In genomic region chr1:187052532-187052931, GRCm38 (mm10) we compare ENCODE assay signal across 21 mouse cellular contexts.
DNase-seq lines count a peak whose midpoint lies in the region; ATAC-seq and TF ChIP-seq lines count a peak whose summit lies in the region.
"Had no signal": no experiment of that assay in that cellular context is flagged by ENCODE, and none has a peak within 500 bp of the region (broad histone marks: within the 10 kb centered on the region; RNA-seq: fewer than 3 reads in every experiment).

No protein-coding gene starts in this region.

- no peak for ATAC-seq in lung, embryonic 14.5 days (ENCODE audit: insufficient read depth)
- ATAC-seq: intestine, postnatal 0 days had no signal

- H3K4me3 ChIP-seq in lung, embryonic 14.5 days (ENCODE audit: low read depth, low read length), result no peak overlapping the region
- no peak overlapping the region for H3K4me3 ChIP-seq in lung, adult 2 months (replicated peaks; ENCODE audit: extremely low read depth, low read depth, low read length)
- H3K4me3 ChIP-seq: heart, embryonic 12.5 days; hindbrain, embryonic 15.5 days; kidney, embryonic 15.5 days; liver, embryonic 13.5 days; neural tube, embryonic 15.5 days had no signal

- H3K36me3 ChIP-seq in lung, embryonic 14.5 days (ENCODE audit: insufficient read depth), result no peaks in the 10 kb centered on the region
- H3K36me3 ChIP-seq: heart, embryonic 12.5 days; hindbrain, embryonic 15.5 days; kidney, embryonic 15.5 days; liver, embryonic 13.5 days; neural tube, embryonic 15.5 days had no signal

- intact Hi-C loops in heart, postnatal 36 days (cut with DNase I), result no loop called here

- H3K27ac ChIP-seq in lung, embryonic 14.5 days (ENCODE audit: low read depth), result no peak overlapping the region
- H3K27ac ChIP-seq: hindbrain, embryonic 15.5 days; kidney, embryonic 15.5 days; liver, embryonic 13.5 days; neural tube, embryonic 15.5 days had no signal

- TF ChIP-seq POLR2A in lung, adult 2 months (IDR thresholded peaks at IDR 0.05; ENCODE audit: borderline replicate concordance, extremely low read depth, low read depth, low read length), result no peak

- no peak overlapping the region for H3K9ac ChIP-seq in lung, embryonic 14.5 days
- H3K9ac ChIP-seq: heart, embryonic 12.5 days; hindbrain, embryonic 15.5 days; kidney, embryonic 15.5 days; liver, embryonic 13.5 days; neural tube, embryonic 15.5 days had no signal

- no peak overlapping the region for H3K4me2 ChIP-seq in lung, embryonic 14.5 days
- H3K4me2 ChIP-seq: heart, embryonic 12.5 days; hindbrain, embryonic 15.5 days; kidney, embryonic 15.5 days; liver, embryonic 13.5 days; neural tube, embryonic 15.5 days had no signal

- H3K27me3 ChIP-seq in lung, embryonic 14.5 days (ENCODE audit: insufficient read depth, low read length), result no peaks in the 10 kb centered on the region
- H3K27me3 ChIP-seq: heart, embryonic 12.5 days; hindbrain, embryonic 15.5 days; kidney, embryonic 15.5 days; liver, embryonic 13.5 days; neural tube, embryonic 15.5 days had no signal

- no peaks in the 10 kb centered on the region for H3K9me3 ChIP-seq in lung, embryonic 14.5 days (ENCODE audit: low read depth, low read length)
- H3K9me3 ChIP-seq: heart, embryonic 12.5 days; hindbrain, embryonic 15.5 days; kidney, embryonic 15.5 days; liver, embryonic 13.5 days; neural tube, embryonic 15.5 days had no signal

- 41% methylated on average over 5 of the region's 5 CpGs for WGBS in lung, embryonic 14.5 days
- 28% methylated on average over 5 of the region's 5 CpGs for WGBS in lung, adult 2 months

- TF ChIP-seq CTCF in lung, embryonic 14.5 days (IDR thresholded peaks at IDR 0.05; ENCODE audit: low read depth), result no peak
- no peak for TF ChIP-seq CTCF in lung, adult 2 months (IDR thresholded peaks at IDR 0.05; ENCODE audit: insufficient read depth, low read length)

- no peaks in the 10 kb centered on the region for H3K4me1 ChIP-seq in lung, embryonic 14.5 days (ENCODE audit: insufficient read depth)
- H3K4me1 ChIP-seq in lung, adult 2 months (ENCODE audit: control insufficient read depth, insufficient read depth, low read length), result peaks cover 2% of the 10 kb centered on the region; the same call in 1 of the 2 replicates
- H3K4me1 ChIP-seq: hindbrain, embryonic 15.5 days; kidney, embryonic 15.5 days; liver, embryonic 13.5 days; neural tube, embryonic 15.5 days had no signal

- DNase-seq in cerebellum, postnatal 10 days, result peak; percentile 84 to 86
- DNase-seq in cerebellum, adult 8-10 months, result no peak
- DNase-seq in heart, adult 11 months, result peak; percentile 55
- DNase-seq in heart, postnatal 36 days, result no peak
- DNase-seq in lung, embryonic 14.5 days, result peak; percentile 25
- no peak for DNase-seq in lung, adult 2 months
- peak; percentile 31 for DNase-seq in 3T3-L1 (ENCODE audit: low read depth, low spot score)
- DNase-seq in adrenal gland, postnatal 14 days, result no peak
- DNase-seq: adrenal gland, postnatal 25 days; gastrocnemius, postnatal 10 days; heart, postnatal 10 days; kidney, postnatal 36 days; liver, embryonic 13.5 days; right cerebral cortex, adult 18-20 months; thymus, adult 18-20 months; thymus, postnatal 36 days had no signal

Comparison
In these comparisons a context has a peak if more than half of its experiments do, and no peak if none do; other contexts are left out.
1. DNase-seq: peak in cerebellum, postnatal 10 days (2 of 2), heart, adult 11 months (single experiment), lung, embryonic 14.5 days (single experiment) and 3T3-L1 (single experiment); none in cerebellum, adult 8-10 months (single experiment), heart, postnatal 36 days (0 of 2), lung, adult 2 months (single experiment) and adrenal gland, postnatal 14 days (single experiment).